Mouse (Mus musculus) large intestine, adult 2 months (tissue): ENCODE results near the gene Car5a. TPM values are rescaled to one million over a fixed set of nuclear protein-coding genes. Genes with fewer than 3 reads are reported as not detected.

ENCODE experiments used
- DNase-seq: peaks from one replicate; pipeline ENCODE4 v3.0.0-alpha.2; 2012; ENCODE audit warnings: low read depth, low spot score
- WGBS: fragments of 180-500 bp; shearing (Covaris S2); methylation state at CpG from one replicate; pipeline ENCODE4 v1.1.7; 2018; 5-methylcytosine and 5-hydroxymethylcytosine counted together
- polyA plus RNA-seq: library from polyadenylated mRNA; depleted of rRNA; stranded (reverse); fragments of >200 nt; gene quantifications from 2 replicates; pipeline ENCODE4 v1.2.3, GENCODE M21; 2012

Car5a gene
- polyA plus RNA-seq, 1 experiment: 0.10 TPM

GRCm38 (mm10) chr8:121938732-121939131 lies 6.0 kb downstream of the Car5a start:
- DNase-seq: no peak
- WGBS: 86% methylated on average over 7 of the region's 7 CpGs

GRCm38 (mm10) chr8:121936391-121936790 lies 8.3 kb downstream of the Car5a start:
- DNase-seq: no peak
- 58% methylated on average over 14 of the region's 14 CpGs for WGBS

- no peak for DNase-seq
These were observed 9.1 kb downstream of the Car5a start for GRCm38 (mm10) chr8:121935341-121936294.

GRCm38 (mm10) chr8:121934923-121935322 lies 9.8 kb downstream of the Car5a start:
- no peak for DNase-seq

More at GRCm38 (mm10) chr8:121935341-121936294, 9.1 kb downstream of the Car5a start:
- 44% methylated on average over 12 of the region's 12 CpGs for WGBS

GRCm38 (mm10) chr8:121934506-121934905 lies 10.2 kb downstream of the Car5a start:
- WGBS: 33% methylated on average over 4 of the region's 4 CpGs
- DNase-seq: no peak

GRCm38 (mm10) chr8:121932668-121933520 lies 11.8 kb downstream of the Car5a start:
- DNase-seq: no peak
- WGBS: 85% methylated on average over 14 of the region's 14 CpGs

GRCm38 (mm10) chr8:121932026-121932667 lies 12.6 kb downstream of the Car5a start:
- WGBS: 84% methylated on average over 12 of the region's 12 CpGs
- DNase-seq: no peak

- DNase-seq: no peak
- WGBS: 80% methylated on average over 7 of the region's 7 CpGs
These were observed 13.1 kb downstream of the Car5a start for GRCm38 (mm10) chr8:121931571-121931970.

- no peak for DNase-seq
- WGBS: 76% methylated on average over 4 of the region's 4 CpGs
These were observed 14.7 kb downstream of the Car5a start for GRCm38 (mm10) chr8:121930047-121930446.

- no peak for DNase-seq
- 31% methylated on average over 8 of the region's 8 CpGs for WGBS
These were observed 17.4 kb downstream of the Car5a start for GRCm38 (mm10) chr8:121927316-121927715.

GRCm38 (mm10) chr8:121926266-121926665 lies 18.4 kb downstream of the Car5a start:
- WGBS: 59% methylated on average over 8 of the region's 8 CpGs
- no peak for DNase-seq

GRCm38 (mm10) chr8:121925624-121926023 lies 19.1 kb downstream of the Car5a start:
- no peak for DNase-seq
- WGBS: 28% methylated on average over 10 of the region's 10 CpGs

GRCm38 (mm10) chr8:121924681-121925080 lies 20.0 kb downstream of the Car5a start:
- WGBS: 60% methylated on average over 5 of the region's 5 CpGs

GRCm38 (mm10) chr8:121922101-121922500 lies 22.6 kb downstream of the Car5a start:
- WGBS: 14% methylated on average over 8 of the region's 8 CpGs
- DNase-seq: no peak

More at GRCm38 (mm10) chr8:121924681-121925080, 20.0 kb downstream of the Car5a start:
- no peak for DNase-seq

GRCm38 (mm10) chr8:121921582-121921981 lies 23.1 kb downstream of the Car5a start:
- WGBS: 63% methylated on average over 8 of the region's 8 CpGs
- no peak for DNase-seq

- WGBS: 23% methylated on average over 3 of the region's 3 CpGs
- DNase-seq: no peak
These were observed 25.0 kb downstream of the Car5a start for GRCm38 (mm10) chr8:121919731-121920130.

GRCm38 (mm10) chr8:121919158-121919557 lies 25.5 kb downstream of the Car5a start:
- 40% methylated on average over 4 of the region's 4 CpGs for WGBS
- no peak for DNase-seq

GRCm38 (mm10) chr8:121913378-121913777 lies 31.3 kb downstream of the Car5a start:
- DNase-seq: no peak

GRCm38 (mm10) chr8:121912831-121913230 lies 31.9 kb downstream of the Car5a start:
- DNase-seq: no peak
- 67% methylated on average over 3 of the region's 3 CpGs for WGBS

More at GRCm38 (mm10) chr8:121913378-121913777, 31.3 kb downstream of the Car5a start:
- 23% methylated on average over 8 of the region's 8 CpGs for WGBS

- no peak for DNase-seq
- WGBS: 79% methylated on average over 7 of the region's 7 CpGs
These were observed 32.7 kb downstream of the Car5a start for GRCm38 (mm10) chr8:121911987-121912386.
